Mouse (Mus musculus) cerebellum, adult 2 months (tissue): ENCODE results near the gene Noxa1. TPM values are rescaled to one million over a fixed set of nuclear protein-coding genes. Genes with fewer than 3 reads are reported as not detected.
A peak's percentile ranks its signal among the peaks of the same experiment; 100 is the strongest.

Experiments
- DNase-seq, 2 experiments: peaks; one replicate each; pipeline ENCODE4 v3.0.0; 2021
- H3K27ac ChIP-seq: fragments of 200-500 bp; 2 replicates; pipeline ENCODE4 v1.5.1; 2012; ENCODE audit warnings: low read length, control low read depth, inconsistent platforms; ENCODE audit not compliant: insufficient read depth
- H3K27me3 ChIP-seq: fragments of 200-500 bp; 2 replicates; pipeline ENCODE4 v1.6.1; 2012; ENCODE audit warnings: inconsistent platforms, mild to moderate bottlenecking, low read length, moderate library complexity; ENCODE audit not compliant: control insufficient read depth, insufficient read depth
- H3K4me1 ChIP-seq: fragments of 200-500 bp; 2 replicates; pipeline ENCODE4 v1.6.1; 2011; ENCODE audit warnings: low read length; ENCODE audit not compliant: control insufficient read depth, insufficient read depth
- H3K4me3 ChIP-seq: fragments of 200-500 bp; replicated peaks from 2 replicates; pipeline ENCODE3; 2011; ENCODE audit warnings: mild to moderate bottlenecking, low read depth, low read length, control low read depth; ENCODE audit not compliant: insufficient read depth
- CTCF ChIP-seq: fragments of 200-500 bp; IDR thresholded peaks from 2 replicates; pipeline ENCODE4 v1.5.1; 2011; ENCODE audit warnings: low read depth, mild to moderate bottlenecking, control low read depth, low read length, moderate library complexity, borderline replicate concordance; ENCODE audit not compliant: insufficient read depth
- POLR2A ChIP-seq: fragments of 200-500 bp; IDR thresholded peaks from 2 replicates; pipeline ENCODE4 v1.6.1; 2011; ENCODE audit warnings: low read length, control low read depth, borderline replicate concordance; ENCODE audit not compliant: insufficient read depth
- WGBS: fragments of 180-500 bp; shearing (Covaris S2); methylation state at CpG from one replicate; pipeline ENCODE4 v1.1.7; 2018; 5-methylcytosine and 5-hydroxymethylcytosine counted together
- polyA plus RNA-seq: library from polyadenylated mRNA; depleted of rRNA; stranded (reverse); fragments of >200 nt; gene quantifications from 2 replicates; pipeline ENCODE4 v1.2.3, GENCODE M21; 2012

Gene Noxa1
- polyA plus RNA-seq, 1 experiment: not detected

- WGBS: 88% methylated on average over 3 of the region's 3 CpGs
- H3K27ac ChIP-seq: no peak overlapping the region
- no peaks in the 10 kb centered on the region for H3K4me1 ChIP-seq
- no peaks in the 10 kb centered on the region for H3K27me3 ChIP-seq
- DNase-seq: peak in 1 of 2 experiments; percentile 5
- H3K4me3 ChIP-seq: no peak overlapping the region
- no peak for TF ChIP-seq POLR2A
Observed at GRCm38 (mm10) chr2:25098005-25098615, 3.2 kb upstream of the Noxa1 start.

- TF ChIP-seq CTCF: no peak
- no peak for TF ChIP-seq POLR2A
- no peak for DNase-seq
- 58% methylated on average over 17 of the region's 17 CpGs for WGBS
Observed at GRCm38 (mm10) chr2:25094785-25095108, 202 bp downstream of the Noxa1 start.

GRCm38 (mm10) chr2:25088636-25089035 lies 6.3 kb downstream of the Noxa1 start:
- no peaks in the 10 kb centered on the region for H3K27me3 ChIP-seq
- no peaks in the 10 kb centered on the region; the same call in 1 of the 2 replicates for H3K4me1 ChIP-seq
- no peak overlapping the region for H3K27ac ChIP-seq
- no peak for DNase-seq
- no peak overlapping the region for H3K4me3 ChIP-seq
- TF ChIP-seq POLR2A: no peak
- no peak for TF ChIP-seq CTCF
- WGBS: 28% methylated on average over 3 of the region's 3 CpGs

More at GRCm38 (mm10) chr2:25094785-25095108, 202 bp downstream of the Noxa1 start:
- H3K4me3 ChIP-seq: no peak overlapping the region
- H3K27ac ChIP-seq: no peak overlapping the region
- H3K4me1 ChIP-seq: no peaks in the 10 kb centered on the region
- H3K27me3 ChIP-seq: no peaks in the 10 kb centered on the region

GRCm38 (mm10) chr2:25087842-25088241 lies 7.1 kb downstream of the Noxa1 start:
- no peak for TF ChIP-seq POLR2A
- TF ChIP-seq CTCF: no peak
- H3K4me1 ChIP-seq: no peaks in the 10 kb centered on the region; the same call in 1 of the 2 replicates
- no peaks in the 10 kb centered on the region for H3K27me3 ChIP-seq
- no peak overlapping the region for H3K27ac ChIP-seq
- no peak for DNase-seq
- 60% methylated on average over 2 of the region's 2 CpGs for WGBS
- H3K4me3 ChIP-seq: no peak overlapping the region

DNA sequence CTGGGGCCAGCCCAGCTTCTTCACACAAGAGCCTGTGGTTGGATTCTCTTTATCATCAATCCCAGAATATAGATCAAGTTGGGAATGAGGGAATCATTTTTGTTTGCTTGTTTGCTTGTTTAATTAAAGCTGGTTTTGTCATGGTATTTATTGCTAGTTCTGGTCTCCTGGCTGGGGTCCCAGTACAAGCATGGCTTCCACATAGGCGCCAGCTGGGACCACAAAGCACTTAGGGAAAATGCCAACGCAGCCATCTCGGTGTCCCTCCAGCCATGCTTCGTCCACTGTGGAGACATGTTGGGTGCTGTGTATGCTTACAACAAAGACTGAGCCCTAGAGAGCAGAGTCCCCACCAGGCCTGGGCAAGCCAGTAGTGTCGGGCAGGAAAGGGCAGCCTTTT lies 9.4 kb downstream of the Noxa1 start:
- H3K4me3 ChIP-seq: no peak overlapping the region
- no peaks in the 10 kb centered on the region; the same call in 1 of the 2 replicates for H3K27me3 ChIP-seq
- no peak for TF ChIP-seq CTCF
- no peak for TF ChIP-seq POLR2A
- no peak overlapping the region for H3K27ac ChIP-seq
- no peaks in the 10 kb centered on the region; the same call in 1 of the 2 replicates for H3K4me1 ChIP-seq
- WGBS: 41% methylated on average over 5 of the region's 5 CpGs
- no peak for DNase-seq

- H3K27ac ChIP-seq: no peak overlapping the region
- H3K27me3 ChIP-seq: no peaks in the 10 kb centered on the region; the same call in 1 of the 2 replicates
- DNase-seq: no peak
- TF ChIP-seq CTCF (no peak), POLR2A (no peak)
- no peak overlapping the region for H3K4me3 ChIP-seq
- 88% methylated on average over 4 of the region's 4 CpGs for WGBS
- H3K4me1 ChIP-seq: no peaks in the 10 kb centered on the region; the same call in 1 of the 2 replicates
Observed at GRCm38 (mm10) chr2:25083697-25084096, 11.3 kb downstream of the Noxa1 start.

DNA sequence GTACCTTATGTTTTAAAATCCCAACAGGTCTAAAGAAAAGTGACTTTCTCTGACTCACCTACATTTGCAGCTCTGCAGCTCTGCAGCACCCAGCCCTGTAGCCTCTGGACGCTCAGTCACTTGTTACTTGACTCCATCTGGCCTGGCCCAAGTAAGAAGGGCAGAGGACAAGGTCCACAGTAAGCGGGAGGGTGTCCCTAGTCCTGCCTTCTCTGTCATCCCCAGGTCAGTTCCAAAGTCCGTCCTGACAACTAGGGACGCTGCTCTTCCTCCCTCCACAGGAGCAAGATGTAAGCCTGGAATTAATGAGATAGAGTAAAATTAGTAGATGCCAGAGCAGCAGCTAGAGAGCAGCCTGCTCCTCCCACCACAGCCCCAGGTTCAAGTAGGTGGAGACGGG lies 14.9 kb downstream of the Noxa1 start, which contains the start of gene Entpd8:
Gene Entpd8 (plus strand): TSS at position 229 of the 400 bp plus-strand sequence.
- DNase-seq: no peak
- Histone ChIP-seq H3K27ac (no peak within 1 kb of the TSS), H3K4me3 (no peak within 1 kb of the TSS), H3K27me3 (no peaks in the 10 kb centered on the region; the same call in 1 of the 2 replicates), H3K4me1 (no peaks in the 10 kb centered on the region)
- 69% methylated on average over 5 of the region's 5 CpGs for WGBS
- no peak for TF ChIP-seq CTCF

DNA sequence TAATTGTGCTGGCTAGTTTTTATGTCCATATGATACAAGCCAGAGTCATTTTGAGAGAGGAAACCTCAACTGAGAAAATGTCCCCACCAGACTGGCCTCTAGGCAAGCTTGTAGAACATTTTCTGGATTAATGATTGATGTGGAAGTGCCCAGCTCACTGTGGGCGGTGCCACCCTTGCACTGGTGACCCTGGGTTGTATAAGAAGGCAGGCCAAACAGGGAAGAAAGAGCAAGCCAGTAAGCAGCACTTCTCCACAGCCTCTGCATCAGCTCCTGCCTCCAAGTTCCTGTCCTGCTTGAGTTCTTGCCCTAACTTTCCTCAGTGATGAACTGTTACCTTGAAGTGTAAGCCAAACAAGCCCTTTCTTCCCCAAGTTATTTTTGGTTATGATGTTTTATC lies 16.0 kb downstream of the Noxa1 start:
- DNase-seq: no peak
- Histone ChIP-seq H3K4me1 (no peaks in the 10 kb centered on the region), H3K27ac (no peak overlapping the region), H3K4me3 (no peak overlapping the region), H3K27me3 (no peaks in the 10 kb centered on the region; the same call in 1 of the 2 replicates)
- no peak for TF ChIP-seq CTCF
- TF ChIP-seq POLR2A: no peak
- WGBS: 67% methylated on average over 1 of the region's 1 CpGs
